Mouse (Mus musculus) thymus, adult 2 months (tissue): ENCODE data around the gene Knstrn.

Source experiments
- CTCF ChIP-seq: fragments of 200-500 bp; IDR thresholded peaks from 2 replicates; pipeline ENCODE4 v1.5.1; 2012; ENCODE audit warnings: mild to moderate bottlenecking, control low read depth, low read length, moderate library complexity, borderline replicate concordance; ENCODE audit not compliant: control insufficient read depth, poor library complexity, insufficient read depth; ENCODE audit errors: extremely low read depth
- POLR2A ChIP-seq: fragments of 200-500 bp; IDR thresholded peaks from 2 replicates; pipeline ENCODE4 v1.6.1; 2012; ENCODE audit warnings: mild to moderate bottlenecking, low read length, control low read depth, moderate library complexity; ENCODE audit not compliant: control insufficient read depth, poor library complexity, insufficient read depth; ENCODE audit errors: extremely low read depth

DNA sequence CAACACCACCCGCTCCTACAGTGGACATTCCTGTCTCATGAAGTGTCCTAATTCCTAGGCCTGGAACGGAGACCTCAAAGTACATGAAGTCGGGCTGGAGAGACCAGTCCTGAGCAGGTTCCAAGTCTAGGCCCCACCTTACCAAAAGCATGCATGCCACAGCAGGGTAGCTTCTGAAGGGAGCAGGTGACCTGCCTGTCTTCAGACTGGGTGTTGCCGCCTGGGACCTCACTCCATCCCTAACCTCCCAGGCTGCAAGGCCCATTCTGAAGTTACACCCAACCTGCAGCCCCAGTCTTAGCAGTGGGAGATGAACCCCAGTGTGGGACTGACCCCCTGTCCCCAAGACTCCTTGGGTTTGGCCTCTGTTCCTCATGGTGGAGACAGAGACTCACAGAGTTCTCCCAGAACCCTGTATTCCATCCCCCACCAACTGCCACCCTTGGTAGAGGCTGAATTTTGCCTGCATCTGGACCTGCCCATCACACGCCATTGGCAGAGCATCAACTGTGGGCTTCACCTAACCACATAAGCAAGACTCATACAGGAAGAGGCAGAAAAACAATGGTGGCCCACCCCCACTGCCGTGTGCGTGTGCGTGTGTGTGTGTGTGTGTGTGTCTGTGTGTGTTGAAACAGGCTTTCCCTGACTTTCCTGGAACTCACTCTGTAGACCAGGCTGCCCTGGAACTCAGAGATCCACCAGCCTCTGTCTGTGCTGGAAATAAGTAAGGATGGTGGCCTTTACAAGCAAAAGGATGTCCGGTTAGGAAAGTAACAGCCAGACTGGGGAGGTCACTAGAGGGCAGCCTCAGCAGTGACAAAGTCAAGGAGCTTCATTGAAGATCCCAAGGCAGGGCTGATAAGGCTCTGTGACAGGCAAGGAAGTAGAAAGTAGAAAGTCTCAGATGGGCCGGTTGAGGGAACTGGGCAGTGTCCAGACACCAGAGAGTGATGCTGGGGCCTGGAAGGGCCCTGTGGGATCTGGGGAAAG lies 47.5 kb upstream of the Knstrn start:
- no peak for TF ChIP-seq CTCF
- no peak for TF ChIP-seq POLR2A
